Mouse (Mus musculus) kidney, postnatal 0 days (tissue): ENCODE results near the gene Zdhhc5. TPM values are rescaled to one million over a fixed set of nuclear protein-coding genes. Genes with fewer than 3 reads are reported as not detected.
A peak's percentile ranks its signal among the peaks of the same experiment; 100 is the strongest.

Source experiments
- ATAC-seq: fragments of 200-750 bp; cut with Nextera tagmentation; replicated peaks from 2 replicates; pipeline ENCODE4 v1.8.0; 2017; ENCODE audit warnings: low read depth, moderate number of reproducible peaks, moderate TSS enrichment, moderate library complexity; ENCODE audit not compliant: low FRiP score
- DNase-seq: peaks from one replicate; pipeline ENCODE4 v3.0.0-alpha.2; 2016; ENCODE audit warnings: low spot score
- H3K27ac ChIP-seq: fragments of 300-500 bp; sonication (generic); 2 replicates; pipeline ENCODE4 v1.5.1; 2014; ENCODE audit warnings: mild to moderate bottlenecking
- H3K27me3 ChIP-seq: fragments of 300-500 bp; sonication (generic); 2 replicates; pipeline ENCODE4 v1.6.1; 2014; ENCODE audit warnings: low read length, mixed read lengths; ENCODE audit not compliant: insufficient read depth
- H3K36me3 ChIP-seq: fragments of 300-500 bp; sonication (generic); 2 replicates; pipeline ENCODE4 v1.6.1; 2014; ENCODE audit warnings: low read length, mixed read lengths; ENCODE audit not compliant: insufficient read depth
- H3K4me1 ChIP-seq: fragments of 300-500 bp; sonication (generic); replicated peaks from 2 replicates; pipeline ENCODE4 v1.6.1; 2014; ENCODE audit warnings: antibody characterized with exemption, low read length, mixed read lengths; ENCODE audit not compliant: insufficient read depth
- H3K4me2 ChIP-seq: fragments of 300-500 bp; sonication (generic); 2 replicates; pipeline ENCODE4 v1.6.1; 2014; ENCODE audit warnings: mild to moderate bottlenecking, low read length, moderate library complexity, mixed read lengths
- H3K4me3 ChIP-seq: fragments of 300-500 bp; sonication (generic); replicated peaks from 2 replicates; pipeline ENCODE4 v1.5.1; 2014; ENCODE audit warnings: low read depth, low read length
- H3K9ac ChIP-seq: fragments of 300-500 bp; sonication (generic); 2 replicates; pipeline ENCODE4 v1.6.1; 2014; ENCODE audit warnings: low read depth, low read length
- H3K9me3 ChIP-seq: fragments of 300-500 bp; sonication (generic); replicated peaks from 2 replicates; pipeline ENCODE4 v1.6.1; 2016; ENCODE audit warnings: low read length, inconsistent platforms, mixed read lengths
- CTCF ChIP-seq: IDR thresholded peaks from 2 replicates; pipeline ENCODE4 v1.5.1; 2016; ENCODE audit warnings: antibody characterized with exemption, low read depth, mild to moderate bottlenecking, moderate library complexity
- WGBS: fragments of 180-500 bp; shearing (Covaris S2); extraction: QIAGEN DNeasy Blood & Tissue Kit; methylation state at CpG from one replicate; pipeline ENCODE4 v1.1.7; 2014; 5-methylcytosine and 5-hydroxymethylcytosine counted together
- polyA plus RNA-seq: library from polyadenylated mRNA; unstranded; fragments of >200 nt; fragmentation: Nextera tagmentation; extraction: Ambion mirVana; gene quantifications from 2 replicates; pipeline ENCODE4 v1.2.1, GENCODE M21; 2015

Gene Zdhhc5
- polyA plus RNA-seq, 1 experiment from 2014 or later: 25.9 TPM

- H3K4me3 ChIP-seq: no peak overlapping the region
- peak; percentile 54; the same call in 1 of the 2 replicates for ATAC-seq
Observed at GRCm38 (mm10) chr2:84758542-84759127, 43.7 kb upstream of the Zdhhc5 start.

GRCm38 (mm10) chr2:84757026-84757682 is 42.2 kb upstream of the Zdhhc5 start:
- Histone ChIP-seq H3K9ac (no peak overlapping the region), H3K36me3 (no peaks in the 10 kb centered on the region), H3K27ac (no peak overlapping the region), H3K9me3 (no peaks in the 10 kb centered on the region), H3K4me1 (no peaks in the 10 kb centered on the region), H3K4me3 (no peak overlapping the region), H3K4me2 (no peak overlapping the region), H3K27me3 (no peaks in the 10 kb centered on the region)
- no peak for DNase-seq
- no peak for TF ChIP-seq CTCF
- 61% methylated on average over 7 of the region's 7 CpGs for WGBS
- no peak for ATAC-seq

More at GRCm38 (mm10) chr2:84758542-84759127, 43.7 kb upstream of the Zdhhc5 start:
- Histone ChIP-seq H3K4me1 (no peaks in the 10 kb centered on the region), H3K4me2 (no peak overlapping the region), H3K27me3 (no peaks in the 10 kb centered on the region), H3K27ac (no peak overlapping the region), H3K36me3 (no peaks in the 10 kb centered on the region), H3K9me3 (no peaks in the 10 kb centered on the region), H3K9ac (no peak overlapping the region)
- peak; percentile 87 for DNase-seq
- WGBS: 0% methylated on average over 2 of the region's 2 CpGs
- TF ChIP-seq CTCF: peak; percentile 92

- WGBS: 67% methylated on average over 5 of the region's 5 CpGs
- no peaks in the 10 kb centered on the region for H3K36me3 ChIP-seq
- DNase-seq: no peak
- H3K4me1 ChIP-seq: no peaks in the 10 kb centered on the region
- TF ChIP-seq CTCF: no peak
- ATAC-seq: no peak
- H3K4me3 ChIP-seq: no peak overlapping the region
- no peaks in the 10 kb centered on the region for H3K27me3 ChIP-seq
- H3K9me3 ChIP-seq: no peaks in the 10 kb centered on the region
- H3K9ac ChIP-seq: no peak overlapping the region
- H3K27ac ChIP-seq: no peak overlapping the region
- H3K4me2 ChIP-seq: no peak overlapping the region
Observed at GRCm38 (mm10) chr2:84756245-84756644, 41.3 kb upstream of the Zdhhc5 start.

- Histone ChIP-seq H3K4me3 (no peak overlapping the region), H3K4me2 (no peak overlapping the region), H3K27ac (no peak overlapping the region), H3K27me3 (no peaks in the 10 kb centered on the region), H3K9ac (no peak overlapping the region), H3K36me3 (no peaks in the 10 kb centered on the region), H3K9me3 (no peaks in the 10 kb centered on the region), H3K4me1 (no peaks in the 10 kb centered on the region)
- no peak for ATAC-seq
- no peak for TF ChIP-seq CTCF
- peak; percentile 71 for DNase-seq
- WGBS: 50% methylated on average over 6 of the region's 6 CpGs
Observed at GRCm38 (mm10) chr2:84750115-84750514, 35.1 kb upstream of the Zdhhc5 start.

- Histone ChIP-seq H3K4me3 (peak overlapping the region; percentile 88), H3K9ac (peak overlapping the region; percentile 51; the same call in 1 of the 2 replicates), H3K9me3 (no peaks in the 10 kb centered on the region), H3K4me2 (peak overlapping the region; percentile 85), H3K27me3 (no peaks in the 10 kb centered on the region), H3K4me1 (peaks cover 28% of the 10 kb centered on the region), H3K27ac (peak overlapping the region; percentile 97), H3K36me3 (no peaks in the 10 kb centered on the region)
- no peak for TF ChIP-seq CTCF
- ATAC-seq: peak; percentile 26; the same call in 1 of the 2 replicates
- DNase-seq: peak; percentile 57
- WGBS: 2% methylated on average over 10 of the region's 10 CpGs
Observed at GRCm38 (mm10) chr2:84744126-84744525, 29.1 kb upstream of the Zdhhc5 start.

GRCm38 (mm10) chr2:84743561-84743960 is 28.6 kb upstream of the Zdhhc5 start, which contains the start of gene Gm19426:
Gene Gm19426 (minus strand): TSS chr2:84743655.
- ATAC-seq (peak; percentile 90), DNase-seq (peak; percentile 99)
- Histone ChIP-seq H3K9ac (peak within 1 kb of the TSS; percentile 89), H3K9me3 (no peaks in the 10 kb centered on the region), H3K4me3 (peak within 1 kb of the TSS; percentile 88), H3K27ac (peak within 1 kb of the TSS; percentile 97), H3K4me2 (peak within 1 kb of the TSS; percentile 85), H3K27me3 (no peaks in the 10 kb centered on the region), H3K36me3 (no peaks in the 10 kb centered on the region), H3K4me1 (peaks cover 32% of the 10 kb centered on the region)
- 1% methylated on average over 25 of the region's 25 CpGs for WGBS
- TF ChIP-seq CTCF: no peak
